15 mouse cellular contexts compared by ENCODE assay signal in genomic region chr13:92665008-92665407, GRCm38 (mm10).
"Had no signal": no experiment of that assay in that cellular context is flagged by ENCODE, and none has a peak within 500 bp of the region (broad histone marks: within the 10 kb centered on the region; RNA-seq: fewer than 3 reads in every experiment).

No protein-coding gene starts in this region.

- H3K27me3 ChIP-seq: liver, embryonic 15.5 days; megakaryocyte, embryonic 14.5 days; midbrain, embryonic 13.5 days; neural tube, embryonic 13.5 days had no signal

- H3K27ac ChIP-seq: limb, embryonic 10.5 days; liver, embryonic 15.5 days; macrophage; midbrain, embryonic 13.5 days; neural tube, embryonic 13.5 days had no signal

- DNase-seq: kidney, adult 11 months; kidney, postnatal 10 days; kidney, postnatal 4 days; lung, embryonic 14.5 days; lung, postnatal 14 days; retina, postnatal 1 day; right cerebral cortex, postnatal 14 days; thymus, postnatal 36 days had no signal

- H3K4me2 ChIP-seq: liver, embryonic 11.5 days; liver, embryonic 15.5 days; lung, embryonic 14.5 days; midbrain, embryonic 13.5 days; neural tube, embryonic 13.5 days had no signal

- H3K9ac ChIP-seq: liver, embryonic 15.5 days; lung, embryonic 14.5 days; midbrain, embryonic 13.5 days; neural tube, embryonic 13.5 days had no signal

- H3K9me3 ChIP-seq: limb, embryonic 10.5 days; liver, embryonic 15.5 days; megakaryocyte, embryonic 14.5 days; midbrain, embryonic 13.5 days; neural tube, embryonic 13.5 days had no signal

- H3K4me3 ChIP-seq: limb, embryonic 10.5 days; liver, embryonic 15.5 days; megakaryocyte, embryonic 14.5 days; midbrain, embryonic 13.5 days; neural tube, embryonic 13.5 days had no signal

- ATAC-seq: midbrain, embryonic 13.5 days had no signal
